Mouse (Mus musculus) liver, adult 2 months (tissue): ENCODE results near the gene Cnksr1. TPM values are rescaled to one million over a fixed set of nuclear protein-coding genes. Genes with fewer than 3 reads are reported as not detected.

ENCODE experiments used
- DNase-seq: peaks from one replicate; pipeline ENCODE4 v3.0.0-alpha.2; 2011; ENCODE audit warnings: low read depth, low spot score; ENCODE audit errors: extremely low read depth
- H3K27ac ChIP-seq: fragments of 200-500 bp; replicated peaks from 2 replicates; pipeline ENCODE4 v1.5.1; 2012; ENCODE audit warnings: low read depth, mild to moderate bottlenecking, control low read depth, inconsistent platforms, low read length; ENCODE audit not compliant: insufficient read depth
- H3K27me3 ChIP-seq: fragments of 200-500 bp; 2 replicates; pipeline ENCODE4 v1.6.1; 2012; ENCODE audit warnings: mild to moderate bottlenecking, moderate library complexity, low read length, inconsistent platforms; ENCODE audit not compliant: control insufficient read depth, insufficient read depth
- H3K36me3 ChIP-seq: fragments of 200-500 bp; 2 replicates; pipeline ENCODE4 v1.6.1; 2012; ENCODE audit warnings: low read length, inconsistent platforms; ENCODE audit not compliant: control insufficient read depth, insufficient read depth
- H3K4me1 ChIP-seq: fragments of 200-500 bp; 2 replicates; pipeline ENCODE4 v1.6.1; 2011; ENCODE audit warnings: low read length; ENCODE audit not compliant: control insufficient read depth, insufficient read depth
- H3K4me3 ChIP-seq: fragments of 200-500 bp; 2 replicates; pipeline ENCODE4 v1.5.1; 2011; ENCODE audit warnings: low read depth, mild to moderate bottlenecking, control low read depth, low read length, moderate library complexity; ENCODE audit not compliant: insufficient read depth
- H3K79me2 ChIP-seq: fragments of 200-500 bp; 2 replicates; pipeline ENCODE4 v1.6.1; 2012; ENCODE audit warnings: inconsistent platforms, mild to moderate bottlenecking, low read length, moderate library complexity; ENCODE audit not compliant: control insufficient read depth, insufficient read depth
- H3K9ac ChIP-seq: fragments of 200-500 bp; 2 replicates; pipeline ENCODE4 v1.6.1; 2012; ENCODE audit warnings: low read depth, mild to moderate bottlenecking, control low read depth, inconsistent platforms, low read length
- CTCF ChIP-seq: fragments of 200-500 bp; IDR thresholded peaks from 2 replicates; pipeline ENCODE4 v1.5.1; 2011; ENCODE audit warnings: low read depth, low read length, control low read depth
- POLR2A ChIP-seq: fragments of 200-500 bp; IDR thresholded peaks from 2 replicates; pipeline ENCODE4 v1.6.1; 2011; ENCODE audit warnings: low read length, control low read depth; ENCODE audit not compliant: insufficient read depth; ENCODE audit errors: extremely low read depth
- WGBS: fragments of 180-500 bp; shearing (Covaris S2); methylation state at CpG from one replicate; pipeline ENCODE4 v1.1.7; 2018; 5-methylcytosine and 5-hydroxymethylcytosine counted together
- polyA plus RNA-seq: library from polyadenylated mRNA; depleted of rRNA; stranded (reverse); fragments of >200 nt; gene quantifications from 2 replicates; pipeline ENCODE4 v1.2.3, GENCODE M21; 2012; rRNA removed
- total RNA-seq: library from RNA; depleted of rRNA; stranded (reverse); fragments of >200 nt; gene quantifications from 2 replicates; pipeline ENCODE4 v1.2.3, GENCODE M21; 2014; rRNA removed

Gene Cnksr1
- total and polyA plus RNA-seq, 2 experiments: 0.09 to 0.21 TPM

DNA sequence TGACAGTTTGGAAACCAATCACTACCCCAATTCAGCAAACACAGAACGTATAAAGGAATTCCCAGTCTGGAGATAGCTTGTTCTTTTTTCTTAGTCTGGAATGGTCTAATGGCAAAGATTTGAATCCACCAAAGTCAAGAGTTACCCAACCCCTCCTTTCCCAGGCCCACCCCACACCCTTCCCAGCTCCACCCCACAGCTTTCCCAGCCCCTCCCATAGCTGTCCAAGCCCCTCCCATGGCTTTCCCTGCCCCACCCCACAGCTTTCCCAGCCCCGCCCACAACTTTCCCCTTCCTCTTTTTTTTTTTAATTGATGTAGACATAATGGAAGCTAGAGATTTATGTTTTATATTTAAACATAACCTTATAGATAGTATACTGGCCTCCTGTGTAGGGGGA is 38.8 kb downstream of the Cnksr1 start:
- no peak for DNase-seq
- WGBS: 82% methylated on average over 2 of the region's 2 CpGs
- H3K4me3 ChIP-seq: no peak overlapping the region
- H3K36me3 ChIP-seq: no peaks in the 10 kb centered on the region
- no peaks in the 10 kb centered on the region for H3K4me1 ChIP-seq
- TF ChIP-seq CTCF (no peak), POLR2A (no peak)
- H3K27me3 ChIP-seq: no peaks in the 10 kb centered on the region
- no peaks in the 10 kb centered on the region for H3K79me2 ChIP-seq
- no peak overlapping the region for H3K27ac ChIP-seq
- H3K9ac ChIP-seq: no peak overlapping the region

DNA sequence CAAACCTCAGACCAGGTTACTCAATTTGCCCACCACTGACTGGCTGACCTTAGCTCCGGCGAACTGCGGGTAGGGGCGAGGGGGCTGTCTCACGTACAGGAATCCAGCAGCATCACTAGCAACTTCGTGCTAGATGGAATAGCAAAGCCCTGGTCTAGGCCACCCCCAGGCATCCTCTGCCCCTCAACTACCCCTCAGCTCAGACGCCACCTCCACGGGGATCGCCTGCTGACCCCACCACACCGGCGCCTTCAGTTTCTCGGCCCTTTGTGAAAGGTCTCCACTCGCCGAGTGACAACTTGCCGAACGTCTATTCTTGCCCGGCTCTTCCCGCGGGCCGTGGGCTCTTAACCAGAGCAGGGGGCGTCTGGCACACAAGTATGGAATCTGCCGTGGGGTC is 51.9 kb downstream of the Cnksr1 start:
- peak overlapping the region; percentile 78 for H3K4me3 ChIP-seq
- peak overlapping the region; percentile 74 for H3K27ac ChIP-seq
- WGBS: 1% methylated on average over 22 of the region's 22 CpGs
- peaks cover 18% of the 10 kb centered on the region for H3K79me2 ChIP-seq
- H3K27me3 ChIP-seq: no peaks in the 10 kb centered on the region
- H3K36me3 ChIP-seq: no peaks in the 10 kb centered on the region
- H3K4me1 ChIP-seq: peaks cover 13% of the 10 kb centered on the region
- TF ChIP-seq CTCF: no peak
- no peak for TF ChIP-seq POLR2A
- DNase-seq: no peak
- peak overlapping the region; percentile 86 for H3K9ac ChIP-seq

DNA sequence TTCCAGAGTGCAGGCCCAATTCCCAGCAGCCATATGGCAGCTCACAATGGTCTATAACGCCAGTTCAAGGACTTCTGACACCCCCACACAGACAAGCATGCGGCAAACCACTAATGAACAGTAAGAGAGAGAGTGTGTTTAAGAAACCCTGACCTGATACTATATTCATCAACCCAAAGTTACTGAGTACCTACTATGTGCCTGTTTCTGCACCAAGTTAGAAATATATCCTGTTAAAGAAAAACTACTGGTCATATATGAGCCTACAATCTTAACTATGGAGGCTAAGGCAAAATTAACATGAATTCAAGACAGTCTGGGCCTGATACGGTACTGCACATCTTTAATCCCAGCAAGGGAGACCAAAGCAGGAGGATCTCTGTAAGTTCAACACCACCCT is 52.6 kb downstream of the Cnksr1 start:
- H3K27ac ChIP-seq: no peak overlapping the region
- no peaks in the 10 kb centered on the region for H3K36me3 ChIP-seq
- H3K4me1 ChIP-seq: peaks cover 13% of the 10 kb centered on the region
- H3K27me3 ChIP-seq: no peaks in the 10 kb centered on the region
- TF ChIP-seq CTCF (no peak), POLR2A (no peak)
- 49% methylated on average over 3 of the region's 3 CpGs for WGBS
- peak overlapping the region; percentile 78; the same call in 1 of the 2 replicates for H3K4me3 ChIP-seq
- no peak for DNase-seq
- H3K79me2 ChIP-seq: peaks cover 25% of the 10 kb centered on the region
- no peak overlapping the region; the same call in 1 of the 2 replicates for H3K9ac ChIP-seq

DNA sequence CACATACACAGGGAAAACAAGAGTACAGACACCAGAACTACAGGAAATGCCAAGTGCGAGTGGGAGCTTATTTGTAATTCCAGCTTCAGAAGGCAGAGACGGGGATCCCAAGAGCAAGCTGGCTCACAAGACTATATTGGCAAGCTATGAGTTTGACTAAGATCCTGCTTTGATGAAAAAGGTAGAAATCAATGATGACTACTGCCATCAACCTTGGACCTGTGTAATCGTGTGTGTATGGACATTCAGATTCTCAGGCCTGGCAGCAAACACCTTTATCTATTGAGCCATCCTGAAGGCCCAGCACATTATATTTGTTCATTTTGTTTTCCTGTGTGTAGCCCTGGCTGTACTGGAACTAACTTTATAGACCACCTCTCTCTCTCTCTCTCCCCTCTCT is 54.5 kb downstream of the Cnksr1 start:
- TF ChIP-seq POLR2A (no peak), CTCF (no peak)
- peak; percentile 97 for DNase-seq
- no peaks in the 10 kb centered on the region for H3K27me3 ChIP-seq
- H3K4me3 ChIP-seq: no peak overlapping the region
- H3K9ac ChIP-seq: no peak overlapping the region
- H3K4me1 ChIP-seq: peaks cover 13% of the 10 kb centered on the region
- H3K79me2 ChIP-seq: peaks cover 36% of the 10 kb centered on the region
- H3K36me3 ChIP-seq: no peaks in the 10 kb centered on the region
- H3K27ac ChIP-seq: peak overlapping the region; percentile 38; the same call in 1 of the 2 replicates
- WGBS: 9% methylated on average over 3 of the region's 3 CpGs

DNA sequence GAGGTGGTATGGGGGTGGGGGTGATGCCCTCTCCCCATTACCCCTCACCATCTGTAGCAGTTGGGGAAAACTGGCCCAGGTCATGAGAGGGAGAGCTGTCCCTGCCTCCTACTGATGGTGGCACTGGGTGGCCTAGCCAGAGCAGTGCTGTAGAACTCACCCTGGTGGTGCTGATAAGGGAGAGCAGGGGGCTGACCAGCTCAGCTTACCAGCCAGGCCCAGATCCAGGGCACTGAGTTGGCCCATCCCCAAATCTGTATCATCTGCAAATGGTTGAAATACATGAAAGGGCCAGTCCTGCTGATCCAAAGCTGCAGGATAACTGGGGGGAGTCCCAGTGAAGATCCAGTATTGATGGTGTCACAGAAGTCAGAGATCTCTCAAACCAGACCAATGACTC is 56.4 kb downstream of the Cnksr1 start:
- Histone ChIP-seq H3K4me3 (no peak overlapping the region), H3K9ac (no peak overlapping the region)

DNA sequence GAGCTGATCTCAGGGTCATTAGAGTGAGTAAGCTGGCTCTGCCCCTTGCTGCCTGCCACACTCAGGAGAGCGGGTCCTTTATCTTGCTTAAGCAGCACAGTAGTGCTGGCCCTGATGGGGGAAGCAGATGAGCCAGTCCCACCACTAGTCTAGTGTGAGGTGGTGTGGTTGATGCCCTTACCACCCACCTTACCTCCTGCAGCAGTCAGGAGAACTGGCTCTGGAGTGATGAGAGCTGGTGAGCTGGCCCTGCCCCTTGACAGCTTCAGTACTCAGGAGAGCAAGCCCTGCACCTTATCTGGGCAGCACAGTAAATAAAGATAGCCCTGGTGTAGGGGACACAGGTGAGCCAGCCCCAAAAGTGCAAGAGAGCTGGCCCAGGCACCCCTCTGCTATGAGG is 57.1 kb downstream of the Cnksr1 start:
- Histone ChIP-seq H3K27ac (no peak overlapping the region), H3K27me3 (no peaks in the 10 kb centered on the region), H3K4me1 (peaks cover 12% of the 10 kb centered on the region), H3K36me3 (no peaks in the 10 kb centered on the region), H3K9ac (no peak overlapping the region), H3K79me2 (peaks cover 39% of the 10 kb centered on the region), H3K4me3 (no peak overlapping the region)
- DNase-seq: no peak
- 83% methylated on average over 1 of the region's 1 CpGs for WGBS
- TF ChIP-seq CTCF: no peak
- TF ChIP-seq POLR2A: no peak

More for the DNA sequence above, 56.4 kb downstream of the Cnksr1 start:
- no peaks in the 10 kb centered on the region for H3K27me3 ChIP-seq
- no peak overlapping the region for H3K27ac ChIP-seq
- TF ChIP-seq POLR2A: no peak
- no peak for TF ChIP-seq CTCF
- H3K4me1 ChIP-seq: peaks cover 13% of the 10 kb centered on the region
- DNase-seq: no peak
- peaks cover 41% of the 10 kb centered on the region for H3K79me2 ChIP-seq
- no peaks in the 10 kb centered on the region for H3K36me3 ChIP-seq

Other genes starting within 250 kb of the Cnksr1 start
- 14.0 and 15.6 TPM in 2 replicates for gene Dhdds, start 237.5 kb downstream of the Cnksr1 start, total RNA-seq
- 19.2 and 21.3 TPM in 2 replicates for gene Dhdds, start 237.5 kb downstream of the Cnksr1 start, polyA plus RNA-seq
- gene Lin28a, start 219.6 kb downstream of the Cnksr1 start, total RNA-seq: not detected in 2 replicates
- gene Lin28a, start 219.6 kb downstream of the Cnksr1 start, polyA plus RNA-seq: not detected in 2 replicates
- gene Zfp683, start 184.6 kb downstream of the Cnksr1 start, total RNA-seq: not detected in 2 replicates
- 0.55 and 1.0 TPM in 2 replicates for gene Zfp683, start 184.6 kb downstream of the Cnksr1 start, polyA plus RNA-seq
- 0.94 and 1.4 TPM in 2 replicates for gene Crybg2, start 177.6 kb downstream of the Cnksr1 start, total RNA-seq
- gene Crybg2, start 177.6 kb downstream of the Cnksr1 start, polyA plus RNA-seq: 0.42 and 1.6 TPM in 2 replicates
- 20.0 and 26.8 TPM in 2 replicates for gene Cd52, start 143.3 kb downstream of the Cnksr1 start, total RNA-seq
- 7.6 and 10.4 TPM in 2 replicates for gene Cd52, start 143.3 kb downstream of the Cnksr1 start, polyA plus RNA-seq
- 0.09 and 0.34 TPM in 2 replicates for gene Ubxn11, start 135.8 kb downstream of the Cnksr1 start, total RNA-seq
- gene Ubxn11, start 135.8 kb downstream of the Cnksr1 start, polyA plus RNA-seq: 0.66 and 1.2 TPM in 2 replicates
- gene Sh3bgrl3, start 109.6 kb downstream of the Cnksr1 start, total RNA-seq: 6.0 and 10.3 TPM in 2 replicates
- gene Sh3bgrl3, start 109.6 kb downstream of the Cnksr1 start, polyA plus RNA-seq: 36.6 and 45.0 TPM in 2 replicates
- gene Cep85, start 51.3 kb downstream of the Cnksr1 start, total RNA-seq: 99.8 and 108 TPM in 2 replicates
- 50.5 and 61.5 TPM in 2 replicates for gene Cep85, start 51.3 kb downstream of the Cnksr1 start, polyA plus RNA-seq
- gene Gm7534, start 35.4 kb downstream of the Cnksr1 start, total RNA-seq: not detected in 2 replicates
- not detected in 2 replicates for gene Gm7534, start 35.4 kb downstream of the Cnksr1 start, polyA plus RNA-seq
- gene Catsper4, start 11.0 kb downstream of the Cnksr1 start, total RNA-seq: not detected in 2 replicates
- not detected in 2 replicates for gene Catsper4, start 11.0 kb downstream of the Cnksr1 start, polyA plus RNA-seq
- gene E130218I03Rik, start 5.3 kb upstream of the Cnksr1 start, total RNA-seq: not detected in 2 replicates
- not detected in 2 replicates for gene E130218I03Rik, start 5.3 kb upstream of the Cnksr1 start, polyA plus RNA-seq
- gene Zfp593, start 7.2 kb upstream of the Cnksr1 start, total RNA-seq: 2.9 and 3.2 TPM in 2 replicates
- 4.6 and 6.8 TPM in 2 replicates for gene Zfp593, start 7.2 kb upstream of the Cnksr1 start, polyA plus RNA-seq
- gene Gm30191, start 8.5 kb upstream of the Cnksr1 start, total RNA-seq: not detected in 2 replicates
- gene Gm30191, start 8.5 kb upstream of the Cnksr1 start, polyA plus RNA-seq: not detected in 2 replicates
- 0.13 and 0.28 TPM in 2 replicates for gene Grrp1, start 15.7 kb upstream of the Cnksr1 start, total RNA-seq
- 0.27 and 0.29 TPM in 2 replicates for gene Grrp1, start 15.7 kb upstream of the Cnksr1 start, polyA plus RNA-seq
- gene Pdik1l, start 49.5 kb upstream of the Cnksr1 start, total RNA-seq: 7.4 and 7.8 TPM in 2 replicates
- 2.6 and 2.7 TPM in 2 replicates for gene Pdik1l, start 49.5 kb upstream of the Cnksr1 start, polyA plus RNA-seq
- 0.09 TPM in 1 of 2 replicates, not detected in the other for gene Trim63, start 76.7 kb upstream of the Cnksr1 start, total RNA-seq
- not detected in 2 replicates for gene Trim63, start 76.7 kb upstream of the Cnksr1 start, polyA plus RNA-seq
- under 0.01 and 0.07 TPM in 2 replicates for gene Slc30a2, start 104.8 kb upstream of the Cnksr1 start, total RNA-seq
- gene Slc30a2, start 104.8 kb upstream of the Cnksr1 start, polyA plus RNA-seq: not detected in 2 replicates
- 0.47 and 1.6 TPM in 2 replicates for gene Extl1, start 145.5 kb upstream of the Cnksr1 start, total RNA-seq
- 5.6 and 6.6 TPM in 2 replicates for gene Extl1, start 145.5 kb upstream of the Cnksr1 start, polyA plus RNA-seq
- gene Pafah2, start 157.9 kb upstream of the Cnksr1 start, total RNA-seq: 74.7 and 78.2 TPM in 2 replicates
- gene Pafah2, start 157.9 kb upstream of the Cnksr1 start, polyA plus RNA-seq: 79.3 and 116 TPM in 2 replicates
- 4.4 and 12.8 TPM in 2 replicates for gene Stmn1, start 229.9 kb upstream of the Cnksr1 start, total RNA-seq
- 0.49 and 2.8 TPM in 2 replicates for gene Stmn1, start 229.9 kb upstream of the Cnksr1 start, polyA plus RNA-seq